Mouse (Mus musculus) forebrain, postnatal 0 days (tissue): ENCODE results near the gene Ufsp1. TPM values are rescaled to one million over a fixed set of nuclear protein-coding genes. Genes with fewer than 3 reads are reported as not detected.

Experiments
- ATAC-seq: fragments of 200-750 bp; cut with Nextera tagmentation; 2 replicates; pipeline ENCODE4 v1.8.0; 2017; ENCODE audit warnings: mild to moderate bottlenecking, moderate library complexity
- DNase-seq: peaks from one replicate; pipeline ENCODE4 v3.0.0-alpha.2; 2015
- H3K27ac ChIP-seq: fragments of 300-500 bp; sonication (generic); 2 replicates; pipeline ENCODE4 v1.5.1; 2014; ENCODE audit warnings: low read depth, mild to moderate bottlenecking, antibody characterized with exemption, low read length, moderate library complexity, mixed read lengths
- H3K27me3 ChIP-seq: fragments of 300-500 bp; sonication (generic); 2 replicates; pipeline ENCODE4 v1.6.1; 2014; ENCODE audit warnings: mild to moderate bottlenecking, low read length, mixed read lengths; ENCODE audit not compliant: insufficient read depth
- H3K36me3 ChIP-seq: fragments of 300-500 bp; sonication (generic); 2 replicates; pipeline ENCODE4 v1.6.1; 2014; ENCODE audit warnings: mild to moderate bottlenecking, moderate library complexity; ENCODE audit not compliant: insufficient read depth
- H3K4me1 ChIP-seq: fragments of 300-500 bp; sonication (generic); 2 replicates; pipeline ENCODE4 v1.6.1; 2014; ENCODE audit warnings: antibody characterized with exemption; ENCODE audit not compliant: insufficient read depth
- H3K4me2 ChIP-seq: fragments of 300-500 bp; sonication (generic); 2 replicates; pipeline ENCODE4 v1.6.1; 2014; ENCODE audit warnings: low read depth, mild to moderate bottlenecking, moderate library complexity
- H3K4me3 ChIP-seq: fragments of 300-500 bp; sonication (generic); 2 replicates; pipeline ENCODE4 v1.5.1; 2014; ENCODE audit warnings: low read depth, low read length, mixed read lengths
- H3K9ac ChIP-seq: fragments of 300-500 bp; sonication (generic); 2 replicates; pipeline ENCODE4 v1.6.1; 2014; ENCODE audit warnings: mild to moderate bottlenecking
- H3K9me3 ChIP-seq: fragments of 300-500 bp; sonication (generic); 2 replicates; pipeline ENCODE4 v1.6.1; 2016; ENCODE audit warnings: low read length
- CTCF ChIP-seq: sonication (generic); IDR thresholded peaks from 2 replicates; pipeline ENCODE4 v1.5.1; 2016; ENCODE audit warnings: antibody characterized with exemption, control low read depth, low read depth
- WGBS: fragments of 180-500 bp; shearing (Covaris S2); extraction: QIAGEN DNeasy Blood & Tissue Kit; methylation state at CpG from one replicate; pipeline ENCODE4 v1.1.7; 2014; 5-methylcytosine and 5-hydroxymethylcytosine counted together
- polyA plus RNA-seq: library from polyadenylated mRNA; unstranded; fragments of >200 nt; fragmentation: Nextera tagmentation; extraction: Ambion mirVana; gene quantifications from 2 replicates; pipeline ENCODE4 v1.2.1, GENCODE M21; 2015
- total RNA-seq: library from RNA; depleted of rRNA; stranded (reverse); fragments of >200 nt; gene quantifications from 2 replicates; pipeline ENCODE4 v1.2.3, GENCODE M21; 2014

Gene Ufsp1
- total and polyA plus RNA-seq, 2 experiments from 2014 or later: 15.2 to 23.4 TPM

- DNase-seq (peak; percentile 52), ATAC-seq (no peak)
- TF ChIP-seq CTCF: peak; percentile 74
- Histone ChIP-seq H3K36me3 (no peaks in the 10 kb centered on the region), H3K4me1 (no peaks in the 10 kb centered on the region), H3K9me3 (no peaks in the 10 kb centered on the region), H3K27me3 (peaks cover 3% of the 10 kb centered on the region; the same call in 1 of the 2 replicates), H3K4me3 (no peak overlapping the region), H3K27ac (no peak overlapping the region), H3K9ac (no peak overlapping the region), H3K4me2 (no peak overlapping the region)
- 62% methylated on average over 5 of the region's 5 CpGs for WGBS
Measured at GRCm38 (mm10) chr5:137285045-137285444, 9.4 kb upstream of the Ufsp1 start.

- Histone ChIP-seq H3K9ac (0 out of 2 replicates have a peak overlapping the region, but pooled peaks have one; percentile 59), H3K4me1 (no peaks in the 10 kb centered on the region), H3K36me3 (no peaks in the 10 kb centered on the region), H3K4me3 (no peak overlapping the region), H3K27ac (0 out of 2 replicates have a peak overlapping the region, but pooled peaks have one; percentile 70), H3K27me3 (peaks cover 3% of the 10 kb centered on the region; the same call in 1 of the 2 replicates), H3K4me2 (peak overlapping the region; percentile 93; the same call in 1 of the 2 replicates), H3K9me3 (no peaks in the 10 kb centered on the region)
- 62% methylated on average over 7 of the region's 7 CpGs for WGBS
- ATAC-seq (no peak), DNase-seq (no peak)
- no peak for TF ChIP-seq CTCF
Measured at GRCm38 (mm10) chr5:137285986-137286385, 8.4 kb upstream of the Ufsp1 start.

- under 1% methylated on average over 14 of the region's 16 CpGs for WGBS
- Histone ChIP-seq H3K36me3 (no peaks in the 10 kb centered on the region), H3K9ac (peak overlapping the region; percentile 59), H3K27ac (peak overlapping the region; percentile 70; the same call in 1 of the 2 replicates), H3K9me3 (no peaks in the 10 kb centered on the region), H3K4me2 (peak overlapping the region; percentile 93), H3K27me3 (peaks cover 3% of the 10 kb centered on the region; the same call in 1 of the 2 replicates), H3K4me1 (no peaks in the 10 kb centered on the region), H3K4me3 (peak overlapping the region; percentile 52)
- peak; percentile 80 for ATAC-seq
- TF ChIP-seq CTCF: peak; percentile 84
- peak; percentile 91 for DNase-seq
Measured at GRCm38 (mm10) chr5:137286655-137287031, 7.8 kb upstream of the Ufsp1 start.

DNA sequence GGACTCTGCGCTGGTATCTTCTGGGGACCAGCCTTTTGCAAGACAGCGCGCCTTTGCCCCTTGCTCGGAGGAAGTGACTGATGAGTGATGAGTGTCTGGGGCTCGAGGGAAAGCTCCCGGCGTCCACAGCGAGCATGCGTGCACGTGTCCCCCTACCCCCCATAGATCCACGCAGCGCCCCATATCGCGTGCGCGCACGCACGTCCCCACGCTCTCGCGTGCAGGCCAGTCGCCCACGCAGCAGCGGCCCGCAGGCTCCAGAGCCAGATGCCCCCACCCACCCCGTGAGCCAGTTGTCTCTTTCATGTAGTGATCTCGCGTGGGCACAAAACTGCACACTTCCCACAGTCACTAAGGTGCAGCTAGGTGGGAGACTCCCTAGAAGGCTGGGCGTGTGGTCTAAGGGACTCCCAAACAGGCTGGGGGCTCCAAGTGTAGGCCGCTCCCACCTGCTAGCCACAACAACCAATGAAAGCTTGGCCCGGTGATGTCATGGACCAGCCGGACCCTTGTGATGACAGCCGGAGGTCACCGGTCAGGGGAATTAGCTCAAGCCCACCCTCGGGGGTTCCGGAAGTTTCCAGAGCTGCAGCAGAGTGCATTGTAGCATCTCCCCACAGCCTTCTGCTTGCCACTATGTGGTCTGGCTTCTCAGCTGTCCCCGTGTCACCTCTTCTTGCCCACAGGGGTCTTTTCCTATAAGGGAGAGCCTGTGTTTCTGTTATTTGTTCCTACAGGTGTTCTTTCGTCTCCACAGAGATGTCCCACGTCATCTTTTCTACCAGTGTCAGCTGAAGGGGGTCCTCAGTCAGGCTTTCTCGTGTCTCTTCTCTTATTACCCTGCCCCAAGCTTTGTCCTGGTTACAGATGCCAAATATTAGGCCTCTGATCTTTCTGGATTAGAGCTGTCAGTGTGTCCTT is 7.1 kb upstream of the Ufsp1 start, which contains the start of gene Ache:
TSS of gene Ache (plus strand) at position 488 of the 921 bp plus-strand sequence.
- Histone ChIP-seq H3K4me1 (no peaks in the 10 kb centered on the region), H3K4me3 (peak within 1 kb of the TSS; percentile 52), H3K27me3 (peaks cover 3% of the 10 kb centered on the region; the same call in 1 of the 2 replicates), H3K27ac (peak within 1 kb of the TSS; percentile 70), H3K4me2 (peak within 1 kb of the TSS; percentile 93), H3K36me3 (no peaks in the 10 kb centered on the region), H3K9ac (peak within 1 kb of the TSS; percentile 59), H3K9me3 (no peaks in the 10 kb centered on the region)
- peak; percentile 74 for ATAC-seq
- no peak for TF ChIP-seq CTCF
- under 1% methylated on average over 40 of the region's 40 CpGs for WGBS
- DNase-seq: peak; percentile 84

DNA sequence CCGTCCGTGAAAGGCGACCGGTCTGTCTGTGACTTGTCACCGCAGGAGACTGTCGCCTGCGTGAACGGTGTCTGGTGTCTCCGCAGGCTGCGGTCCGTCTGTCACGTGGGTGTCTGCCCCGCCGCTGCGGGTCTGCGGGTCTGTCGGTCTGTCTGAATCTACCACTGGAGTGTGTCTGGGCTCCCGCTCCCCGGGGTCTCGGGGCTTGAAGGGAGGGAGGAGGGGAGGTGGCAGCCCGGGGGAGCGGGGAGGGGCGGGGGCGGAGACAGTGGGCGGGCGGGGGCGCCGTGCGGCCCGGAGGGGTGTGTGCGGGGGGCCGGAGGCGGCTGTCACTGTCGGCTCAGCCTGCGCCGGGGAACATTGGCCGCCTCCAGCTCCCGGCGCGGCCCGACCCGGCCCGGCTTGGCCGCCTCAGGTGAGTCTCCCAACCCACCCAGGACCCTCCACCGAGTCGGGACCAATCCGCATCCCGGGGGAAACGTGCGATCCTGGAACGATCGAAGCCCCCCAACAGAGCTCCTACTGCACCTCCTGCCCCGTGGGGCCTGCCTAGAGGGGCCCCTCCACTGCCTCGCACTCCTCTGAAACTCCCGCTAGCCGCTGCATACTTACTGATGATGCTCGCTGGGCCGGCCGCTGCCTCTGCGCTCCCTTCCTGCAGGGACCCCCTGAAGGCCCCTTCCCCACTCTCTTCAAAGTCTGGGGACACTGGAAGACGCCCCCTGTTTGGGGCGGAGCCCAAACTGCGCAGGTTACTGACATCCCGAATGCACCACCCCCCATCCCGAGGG is 6.3 kb upstream of the Ufsp1 start:
- DNase-seq (peak; percentile 49), ATAC-seq (no peak)
- WGBS: under 1% methylated on average over 58 of the region's 65 CpGs
- peak overlapping the region; percentile 93 for H3K4me2 ChIP-seq
- H3K9me3 ChIP-seq: no peaks in the 10 kb centered on the region
- 0 out of 2 replicates have a peak, but pooled peaks cover 3% of the 10 kb centered on the region for H3K27me3 ChIP-seq
- H3K4me1 ChIP-seq: no peaks in the 10 kb centered on the region
- H3K9ac ChIP-seq: peak overlapping the region; percentile 59
- no peak for TF ChIP-seq CTCF
- no peaks in the 10 kb centered on the region for H3K36me3 ChIP-seq
- peak overlapping the region; percentile 70 for H3K27ac ChIP-seq
- H3K4me3 ChIP-seq: peak overlapping the region; percentile 52

GRCm38 (mm10) chr5:137288999-137289470 is 5.4 kb upstream of the Ufsp1 start:
- peak overlapping the region; percentile 52 for H3K4me3 ChIP-seq
- H3K4me1 ChIP-seq: no peaks in the 10 kb centered on the region
- no peak overlapping the region for H3K27ac ChIP-seq
- H3K4me2 ChIP-seq: peak overlapping the region; percentile 93
- H3K36me3 ChIP-seq: no peaks in the 10 kb centered on the region
- DNase-seq: peak; percentile 76
- peak; percentile 42; the same call in 1 of the 2 replicates for ATAC-seq
- H3K9me3 ChIP-seq: no peaks in the 10 kb centered on the region
- peak; percentile 73 for TF ChIP-seq CTCF
- peak overlapping the region; percentile 48; the same call in 1 of the 2 replicates for H3K9ac ChIP-seq
- 3% methylated on average over 25 of the region's 25 CpGs for WGBS
- H3K27me3 ChIP-seq: 0 out of 2 replicates have a peak, but pooled peaks cover 3% of the 10 kb centered on the region
